Mouse (Mus musculus) brain, embryonic 18.5 days (tissue): ENCODE results near the gene Slc45a3.
A peak's percentile ranks its signal among the peaks of the same experiment; 100 is the strongest.

Experiments
- DNase-seq: peaks from one replicate; pipeline ENCODE4 v3.0.0-alpha.2; 2012; ENCODE audit warnings: low read depth, low spot score

The Slc45a3 gene

GRCm38 (mm10) chr1:131962606-131963084, at the start of gene Slc45a3:
Slc45a3 (plus strand) TSS chr1:131962967.
- no peak for DNase-seq

- no peak for DNase-seq
Observed at GRCm38 (mm10) chr1:131917634-131918033, 45.1 kb upstream of the Slc45a3 start.

GRCm38 (mm10) chr1:131919052-131919451, 43.7 kb upstream of the Slc45a3 start:
- DNase-seq = no peak

GRCm38 (mm10) chr1:131922100-131922499, 40.7 kb upstream of the Slc45a3 start:
- DNase-seq = no peak

GRCm38 (mm10) chr1:131933471-131933870, 29.3 kb upstream of the Slc45a3 start:
- DNase-seq = no peak

- DNase-seq = peak; percentile 22
Observed at GRCm38 (mm10) chr1:131937659-131938305, 25.0 kb upstream of the Slc45a3 start.

- DNase-seq = no peak
Observed at GRCm38 (mm10) chr1:131938811-131939210, 24.0 kb upstream of the Slc45a3 start.

- DNase-seq = no peak
Observed at GRCm38 (mm10) chr1:131940711-131941244, 22.0 kb upstream of the Slc45a3 start.

- DNase-seq = no peak
Observed at GRCm38 (mm10) chr1:131941501-131941900, 21.3 kb upstream of the Slc45a3 start.

- no peak for DNase-seq
Observed at GRCm38 (mm10) chr1:131942621-131943590, 19.9 kb upstream of the Slc45a3 start.

- no peak for DNase-seq
Observed at GRCm38 (mm10) chr1:131945674-131946440, 16.9 kb upstream of the Slc45a3 start.

- DNase-seq = no peak
Observed at GRCm38 (mm10) chr1:131946462-131947215, 16.1 kb upstream of the Slc45a3 start.

GRCm38 (mm10) chr1:131947997-131948525, 14.7 kb upstream of the Slc45a3 start:
- DNase-seq = no peak

GRCm38 (mm10) chr1:131954242-131954865, 8.4 kb upstream of the Slc45a3 start:
- DNase-seq = no peak

- DNase-seq = no peak
Observed at GRCm38 (mm10) chr1:131955131-131955757, 7.5 kb upstream of the Slc45a3 start.

GRCm38 (mm10) chr1:131957416-131957815, 5.4 kb upstream of the Slc45a3 start:
- no peak for DNase-seq

GRCm38 (mm10) chr1:131961004-131961403, 1.8 kb upstream of the Slc45a3 start:
- DNase-seq = no peak

- DNase-seq = no peak
Observed at GRCm38 (mm10) chr1:131963085-131963951, 551 bp downstream of the Slc45a3 start.

- no peak for DNase-seq
Observed at GRCm38 (mm10) chr1:131964100-131964499, 1.3 kb downstream of the Slc45a3 start.
